Mouse (Mus musculus): Measurements from ENCODE around the gene Tns1. TPM values are rescaled to one million over a fixed set of nuclear protein-coding genes. Genes with fewer than 3 reads are reported as not detected.

Gene Tns1
- polyA plus RNA-seq, 1 experiment from 2014 or later: 38.5 TPM

- Histone ChIP-seq H3K9ac (no peak overlapping the region), H3K4me3 (no peak overlapping the region), H3K36me3 (peaks cover 20% of the 10 kb centered on the region; the same call in 1 of the 2 replicates), H3K4me1 (peaks cover 19% of the 10 kb centered on the region), H3K9me3 (no peaks in the 10 kb centered on the region), H3K4me2 (no peak overlapping the region), H3K27ac (no peak overlapping the region), H3K27me3 (no peaks in the 10 kb centered on the region)
- no peak for ATAC-seq (ENCODE audit: insufficient number of reproducible peaks, insufficient read depth, low FRiP score, low TSS enrichment, low read depth)
- 88% methylated on average over 5 of the region's 5 CpGs for WGBS
Measured at GRCm38 (mm10) chr1:74016618-74017017, 107.6 kb downstream of the Tns1 start.

DNA sequence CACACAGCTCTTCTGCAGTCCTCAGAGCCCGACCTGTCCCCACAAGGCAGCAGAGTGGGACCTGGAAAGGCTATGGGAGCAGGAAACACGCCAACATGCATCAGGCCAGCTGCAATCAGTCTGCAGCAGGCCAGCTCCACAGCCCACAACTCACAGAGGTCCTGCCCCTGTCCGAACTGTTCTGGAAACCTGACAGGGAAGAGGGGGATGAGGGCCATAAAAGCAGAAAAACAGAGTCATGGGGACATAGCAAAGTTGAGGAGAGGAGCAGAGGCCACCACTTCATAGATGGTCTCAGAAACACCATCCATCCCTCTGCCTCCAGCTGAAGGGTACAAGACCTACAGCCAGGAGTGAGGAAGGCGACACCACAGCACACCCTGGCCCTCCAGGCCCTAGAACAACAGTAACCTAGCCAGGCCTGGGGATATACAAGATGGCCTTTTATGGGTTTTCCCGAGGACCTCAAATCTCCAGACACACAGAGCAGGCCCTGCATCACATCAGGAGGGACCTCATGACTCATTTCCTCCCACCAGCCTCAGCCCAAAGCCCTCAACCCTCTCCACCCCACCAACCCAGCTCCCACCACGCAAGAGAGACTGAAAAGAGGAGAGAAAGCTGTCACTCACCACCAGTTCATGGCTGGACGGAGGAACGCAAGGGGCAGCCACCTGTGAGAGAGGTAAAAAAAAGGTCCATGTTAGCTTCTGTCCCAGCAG is 108.6 kb downstream of the Tns1 start:
- ATAC-seq (ENCODE audit: insufficient number of reproducible peaks, insufficient read depth, low FRiP score, low TSS enrichment, low read depth): no peak
- H3K27ac ChIP-seq: 0 out of 2 replicates have a peak overlapping the region, but pooled peaks have one; percentile 13

GRCm38 (mm10) chr1:74014538-74015327 is 109.5 kb downstream of the Tns1 start:
- no peaks in the 10 kb centered on the region for H3K27me3 ChIP-seq
- H3K9ac ChIP-seq: no peak overlapping the region
- H3K4me3 ChIP-seq: no peak overlapping the region
- peaks cover 31% of the 10 kb centered on the region for H3K36me3 ChIP-seq
- H3K4me2 ChIP-seq: no peak overlapping the region
- no peak for ATAC-seq (ENCODE audit: insufficient number of reproducible peaks, insufficient read depth, low FRiP score, low TSS enrichment, low read depth)
- 0 out of 2 replicates have a peak, but pooled peaks cover 4% of the 10 kb centered on the region for H3K9me3 ChIP-seq
- H3K4me1 ChIP-seq: peaks cover 19% of the 10 kb centered on the region
- no peak overlapping the region for H3K27ac ChIP-seq
- WGBS: 60% methylated on average over 10 of the region's 14 CpGs

More for the DNA sequence above, 108.6 kb downstream of the Tns1 start:
- Histone ChIP-seq H3K36me3 (peaks cover 28% of the 10 kb centered on the region), H3K4me1 (peaks cover 19% of the 10 kb centered on the region), H3K9me3 (0 out of 2 replicates have a peak, but pooled peaks cover 4% of the 10 kb centered on the region), H3K27me3 (no peaks in the 10 kb centered on the region), H3K4me3 (no peak overlapping the region), H3K4me2 (no peak overlapping the region), H3K9ac (no peak overlapping the region)
- WGBS: 76% methylated on average over 8 of the region's 8 CpGs

DNA sequence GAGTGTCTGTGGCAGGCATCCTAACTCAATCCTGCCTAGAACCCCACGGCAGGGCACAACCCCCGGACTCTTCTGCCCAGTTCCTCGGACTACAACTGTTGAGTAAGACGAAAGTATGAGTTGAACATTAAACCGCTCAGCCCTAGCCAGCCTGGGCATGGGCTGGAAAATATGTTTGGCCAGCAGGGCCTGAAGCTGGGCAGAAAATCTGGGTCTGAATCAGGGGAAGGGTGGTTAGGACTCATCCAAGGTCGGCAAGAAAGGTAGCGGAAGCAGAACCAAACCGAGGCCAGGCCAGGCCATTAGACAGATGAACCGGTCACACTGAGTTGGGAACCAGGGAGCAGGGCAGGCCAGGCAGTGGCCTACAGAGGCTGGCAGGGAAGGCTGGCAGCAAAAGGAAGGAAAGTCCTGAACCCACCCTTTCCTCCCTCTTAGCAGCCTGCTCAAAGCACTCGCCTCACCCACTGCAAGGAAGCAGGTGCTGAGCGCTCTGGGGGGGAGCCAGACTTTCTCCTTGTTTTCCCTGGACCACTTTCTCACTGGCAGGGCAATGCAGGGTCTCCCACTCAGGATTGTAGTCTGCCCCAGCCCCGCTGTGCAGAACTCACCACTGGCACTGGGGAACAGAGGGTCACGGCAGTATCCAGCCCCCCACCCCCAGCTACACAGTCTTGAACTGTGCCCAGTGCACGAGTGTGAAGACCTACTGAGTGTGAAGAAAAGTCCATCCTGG is 110.8 kb downstream of the Tns1 start:
- no peak for ATAC-seq (ENCODE audit: insufficient number of reproducible peaks, insufficient read depth, low FRiP score, low TSS enrichment, low read depth)
- H3K4me3 ChIP-seq: no peak overlapping the region
- 0 out of 2 replicates have a peak, but pooled peaks cover 4% of the 10 kb centered on the region for H3K9me3 ChIP-seq
- H3K4me2 ChIP-seq: no peak overlapping the region
- no peaks in the 10 kb centered on the region for H3K27me3 ChIP-seq
- H3K36me3 ChIP-seq: peaks cover 31% of the 10 kb centered on the region
- WGBS: 89% methylated on average over 14 of the region's 14 CpGs
- H3K27ac ChIP-seq: no peak overlapping the region
- peaks cover 30% of the 10 kb centered on the region for H3K4me1 ChIP-seq
- no peak overlapping the region for H3K9ac ChIP-seq

GRCm38 (mm10) chr1:74012706-74013105 is 111.5 kb downstream of the Tns1 start:
- ATAC-seq (ENCODE audit: insufficient number of reproducible peaks, insufficient read depth, low FRiP score, low TSS enrichment, low read depth): no peak
- H3K9me3 ChIP-seq: 0 out of 2 replicates have a peak, but pooled peaks cover 4% of the 10 kb centered on the region
- no peaks in the 10 kb centered on the region for H3K27me3 ChIP-seq
- 81% methylated on average over 10 of the region's 10 CpGs for WGBS
- no peak overlapping the region for H3K27ac ChIP-seq
- H3K4me3 ChIP-seq: no peak overlapping the region
- H3K4me2 ChIP-seq: no peak overlapping the region
- peaks cover 31% of the 10 kb centered on the region for H3K36me3 ChIP-seq
- no peak overlapping the region for H3K9ac ChIP-seq
- H3K4me1 ChIP-seq: peaks cover 38% of the 10 kb centered on the region

- 80% methylated on average over 3 of the region's 3 CpGs for WGBS
- Histone ChIP-seq H3K4me1 (peaks cover 39% of the 10 kb centered on the region), H3K9ac (no peak overlapping the region), H3K27ac (no peak overlapping the region), H3K36me3 (peaks cover 31% of the 10 kb centered on the region), H3K4me2 (no peak overlapping the region), H3K4me3 (no peak overlapping the region), H3K27me3 (no peaks in the 10 kb centered on the region), H3K9me3 (0 out of 2 replicates have a peak, but pooled peaks cover 4% of the 10 kb centered on the region)
- ATAC-seq (ENCODE audit: insufficient number of reproducible peaks, insufficient read depth, low FRiP score, low TSS enrichment, low read depth): no peak
Measured at GRCm38 (mm10) chr1:74009495-74009894, 114.8 kb downstream of the Tns1 start.

DNA sequence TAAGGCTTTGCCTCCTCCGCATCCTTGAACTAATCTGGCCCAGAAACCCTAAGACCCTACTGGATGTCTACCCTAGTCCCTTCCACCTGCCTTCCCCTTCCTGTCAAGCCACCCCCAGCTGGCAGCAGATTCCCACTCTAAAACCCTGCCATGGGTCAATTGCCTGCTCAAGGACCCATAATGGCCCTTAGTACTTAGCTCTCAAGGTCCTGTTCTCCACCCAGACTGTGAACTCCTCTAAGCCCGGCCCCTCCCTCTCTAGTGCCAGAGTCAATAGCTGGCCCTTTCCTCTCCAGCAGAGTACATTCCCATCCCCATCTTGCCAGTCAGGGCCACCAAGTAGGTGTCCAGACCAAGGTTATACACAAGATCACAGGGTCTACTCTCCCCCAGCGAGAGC is 115.3 kb downstream of the Tns1 start:
- Histone ChIP-seq H3K36me3 (peaks cover 29% of the 10 kb centered on the region), H3K27ac (0 out of 2 replicates have a peak overlapping the region, but pooled peaks have one; percentile 4), H3K27me3 (no peaks in the 10 kb centered on the region), H3K4me1 (peaks cover 39% of the 10 kb centered on the region), H3K9ac (0 out of 2 replicates have a peak overlapping the region, but pooled peaks have one; percentile 32), H3K4me2 (no peak overlapping the region), H3K4me3 (no peak overlapping the region), H3K9me3 (0 out of 2 replicates have a peak, but pooled peaks cover 4% of the 10 kb centered on the region)
- 83% methylated on average over 3 of the region's 3 CpGs for WGBS
- ATAC-seq (ENCODE audit: insufficient number of reproducible peaks, insufficient read depth, low FRiP score, low TSS enrichment, low read depth): no peak

- H3K4me1 ChIP-seq: peaks cover 39% of the 10 kb centered on the region
- H3K4me2 ChIP-seq: no peak overlapping the region
- H3K27ac ChIP-seq: peak overlapping the region; percentile 4; the same call in 1 of the 2 replicates
- H3K9me3 ChIP-seq: 0 out of 2 replicates have a peak, but pooled peaks cover 4% of the 10 kb centered on the region
- H3K9ac ChIP-seq: peak overlapping the region; percentile 32; the same call in 1 of the 2 replicates
- H3K4me3 ChIP-seq: no peak overlapping the region
- H3K36me3 ChIP-seq: peaks cover 25% of the 10 kb centered on the region
- WGBS: 36% methylated on average over 5 of the region's 5 CpGs
- H3K27me3 ChIP-seq: no peaks in the 10 kb centered on the region
- no peak for ATAC-seq (ENCODE audit: insufficient number of reproducible peaks, insufficient read depth, low FRiP score, low TSS enrichment, low read depth)
Measured at GRCm38 (mm10) chr1:74008498-74008897, 115.8 kb downstream of the Tns1 start.

- 0 out of 2 replicates have a peak, but pooled peaks cover 4% of the 10 kb centered on the region for H3K9me3 ChIP-seq
- peak overlapping the region; percentile 4; the same call in 1 of the 2 replicates for H3K27ac ChIP-seq
- H3K4me1 ChIP-seq: peaks cover 34% of the 10 kb centered on the region
- H3K27me3 ChIP-seq: no peaks in the 10 kb centered on the region
- H3K9ac ChIP-seq: no peak overlapping the region
- ATAC-seq (ENCODE audit: insufficient number of reproducible peaks, insufficient read depth, low FRiP score, low TSS enrichment, low read depth): no peak
- WGBS: 42% methylated on average over 7 of the region's 7 CpGs
- H3K36me3 ChIP-seq: peaks cover 25% of the 10 kb centered on the region
- no peak overlapping the region for H3K4me2 ChIP-seq
- H3K4me3 ChIP-seq: no peak overlapping the region
Measured at GRCm38 (mm10) chr1:74007398-74008050, 116.7 kb downstream of the Tns1 start.

DNA sequence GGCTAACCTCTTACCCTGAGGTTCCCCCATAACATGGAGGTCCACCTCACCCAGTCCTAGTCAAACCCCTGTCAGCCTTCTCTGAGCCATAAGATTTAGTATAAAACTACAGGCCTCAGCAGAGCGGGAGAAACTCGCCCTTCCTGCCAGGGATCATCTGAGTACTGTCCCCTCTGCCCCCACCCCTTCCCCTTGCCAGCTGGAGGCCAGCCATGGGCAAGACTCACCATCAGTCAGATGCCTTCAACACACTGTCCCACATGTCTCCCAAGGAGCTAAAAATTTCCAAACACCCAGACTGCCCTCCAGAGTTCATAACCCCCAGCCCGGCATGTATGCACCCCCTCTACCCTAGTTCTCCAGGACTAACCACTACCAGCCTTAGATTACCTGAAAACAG is 119.2 kb downstream of the Tns1 start:
- H3K9me3 ChIP-seq: no peaks in the 10 kb centered on the region
- ATAC-seq (ENCODE audit: insufficient number of reproducible peaks, insufficient read depth, low FRiP score, low TSS enrichment, low read depth): no peak
- WGBS: 89% methylated on average over 3 of the region's 3 CpGs
- no peak overlapping the region for H3K4me3 ChIP-seq
- H3K36me3 ChIP-seq: 0 out of 2 replicates have a peak, but pooled peaks cover 10% of the 10 kb centered on the region
- H3K27ac ChIP-seq: no peak overlapping the region
- no peak overlapping the region for H3K9ac ChIP-seq
- no peaks in the 10 kb centered on the region for H3K27me3 ChIP-seq
- peaks cover 54% of the 10 kb centered on the region for H3K4me1 ChIP-seq
- H3K4me2 ChIP-seq: no peak overlapping the region
